Mouse (Mus musculus) myocyte (in vitro differentiated cells): ENCODE results near the gene Nr1h3.

Experiments used
- CEBPB ChIP-seq: IDR thresholded peaks from 2 replicates; pipeline ENCODE4 v1.6.1; 2011; ENCODE audit warnings: mild to moderate bottlenecking, moderate library complexity; ENCODE audit not compliant: poor library complexity, insufficient read depth, severe bottlenecking
- POLR2A ChIP-seq: IDR thresholded peaks from one replicate; pipeline ENCODE4 v1.6.1; 2011; ENCODE audit warnings: low read depth, mild to moderate bottlenecking, control low read depth, moderate library complexity; ENCODE audit not compliant: insufficient read length
- SRF ChIP-seq: IDR thresholded peaks from one replicate; pipeline ENCODE4 v1.6.1; 2011; ENCODE audit warnings: low read depth; ENCODE audit not compliant: control insufficient read depth, insufficient read length

GRCm38 (mm10) chr2:91163532-91163931 is 39.1 kb downstream of the Nr1h3 start:
- TF ChIP-seq CEBPB (no peak), POLR2A (no peak), SRF (no peak)
